Mouse (Mus musculus): ENCODE measurements around the gene Stard3. TPM values are rescaled to one million over a fixed set of nuclear protein-coding genes. Genes with fewer than 3 reads are reported as not detected.

The Stard3 gene
- polyA plus RNA-seq, 1 experiment: 76.5 TPM

GRCm38 (mm10) chr11:98329960-98330744, 28.0 kb upstream of the Stard3 start:
- WGBS: 45% methylated on average over 9 of the region's 9 CpGs
- Histone ChIP-seq H3K4me1 (ENCODE audit: control insufficient read depth, insufficient read depth, insufficient read length, low read length) (peaks cover 21% of the 10 kb centered on the region), H3K36me3 (ENCODE audit: control insufficient read depth, insufficient read depth, low read length) (no peaks in the 10 kb centered on the region), H3K27me3 (ENCODE audit: control insufficient read depth, insufficient read depth, low read length) (peaks cover 87% of the 10 kb centered on the region), H3K27ac (ENCODE audit: insufficient read depth, low read depth, low read length) (no peak overlapping the region), H3K4me3 (ENCODE audit: low read depth, low read length) (no peak overlapping the region)
- TF ChIP-seq CTCF (IDR thresholded peaks at IDR 0.05; ENCODE audit: extremely low read depth, insufficient read length, insufficient replicate concordance, low read depth, low read length) (no peak), POLR2A (IDR thresholded peaks at IDR 0.05; ENCODE audit: low read depth, low read length) (no peak)

GRCm38 (mm10) chr11:98330745-98331204, 27.4 kb upstream of the Stard3 start:
- TF ChIP-seq CTCF (IDR thresholded peaks at IDR 0.05; ENCODE audit: extremely low read depth, insufficient read length, insufficient replicate concordance, low read depth, low read length): no peak
- 64% methylated on average over 2 of the region's 2 CpGs for WGBS
- Histone ChIP-seq H3K36me3 (ENCODE audit: control insufficient read depth, insufficient read depth, low read length) (no peaks in the 10 kb centered on the region), H3K27me3 (ENCODE audit: control insufficient read depth, insufficient read depth, low read length) (peaks cover 83% of the 10 kb centered on the region), H3K4me1 (ENCODE audit: control insufficient read depth, insufficient read depth, insufficient read length, low read length) (peaks cover 21% of the 10 kb centered on the region), H3K27ac (ENCODE audit: insufficient read depth, low read depth, low read length) (no peak overlapping the region), H3K4me3 (ENCODE audit: low read depth, low read length) (no peak overlapping the region)

DNA sequence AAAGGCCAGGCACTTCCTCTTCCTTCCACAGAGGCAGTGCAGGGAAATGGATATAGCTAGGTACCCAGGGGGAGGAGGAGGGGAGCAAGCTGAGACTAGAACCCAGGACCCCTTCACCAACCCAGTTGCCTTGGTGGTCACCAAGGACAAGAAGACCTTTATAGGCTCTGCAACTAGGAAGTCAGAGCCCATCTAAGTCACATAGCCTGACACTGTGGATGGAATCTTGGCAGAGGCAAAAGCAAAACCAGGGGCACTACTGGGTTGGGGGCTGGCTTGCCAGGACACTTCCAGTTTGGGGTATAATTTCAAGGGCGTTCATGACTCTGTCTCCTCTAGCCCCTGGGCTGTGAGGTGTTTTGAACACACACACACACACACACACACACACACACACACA, 26.8 kb upstream of the Stard3 start:
- Histone ChIP-seq H3K4me3 (ENCODE audit: low read depth, low read length) (no peak overlapping the region), H3K27me3 (ENCODE audit: control insufficient read depth, insufficient read depth, low read length) (peaks cover 82% of the 10 kb centered on the region), H3K27ac (ENCODE audit: insufficient read depth, low read depth, low read length) (no peak overlapping the region), H3K36me3 (ENCODE audit: control insufficient read depth, insufficient read depth, low read length) (no peaks in the 10 kb centered on the region), H3K4me1 (ENCODE audit: control insufficient read depth, insufficient read depth, insufficient read length, low read length) (peaks cover 21% of the 10 kb centered on the region)
- 42% methylated on average over 1 of the region's 1 CpGs for WGBS
- TF ChIP-seq POLR2A (IDR thresholded peaks at IDR 0.05; ENCODE audit: low read depth, low read length): no peak
- no peak for TF ChIP-seq CTCF (IDR thresholded peaks at IDR 0.05; ENCODE audit: extremely low read depth, insufficient read length, insufficient replicate concordance, low read depth, low read length)

DNA sequence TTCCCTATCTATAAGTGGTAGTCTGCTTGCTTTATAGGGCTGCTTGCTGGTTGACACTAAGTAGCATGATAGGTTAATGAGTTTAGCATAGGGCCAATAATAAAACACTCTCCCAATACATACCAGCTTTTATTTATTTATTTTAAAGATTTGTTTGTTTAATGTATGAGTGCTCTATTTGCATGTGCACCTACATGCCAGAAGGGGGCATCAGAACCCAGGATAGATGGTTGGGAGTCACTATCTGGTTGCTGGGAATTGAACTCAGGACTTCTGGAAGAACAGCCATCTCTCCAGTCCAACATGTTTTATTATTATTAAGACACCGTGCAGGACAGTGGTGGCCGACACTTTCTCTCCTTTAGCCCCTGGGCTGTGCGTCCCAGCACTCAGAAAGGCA, 26.0 kb upstream of the Stard3 start:
- 80% methylated on average over 3 of the region's 3 CpGs for WGBS
- peaks cover 19% of the 10 kb centered on the region for H3K4me1 ChIP-seq (ENCODE audit: control insufficient read depth, insufficient read depth, insufficient read length, low read length)
- peaks cover 82% of the 10 kb centered on the region for H3K27me3 ChIP-seq (ENCODE audit: control insufficient read depth, insufficient read depth, low read length)
- no peak overlapping the region for H3K4me3 ChIP-seq (ENCODE audit: low read depth, low read length)
- no peak overlapping the region for H3K27ac ChIP-seq (ENCODE audit: insufficient read depth, low read depth, low read length)
- TF ChIP-seq POLR2A (IDR thresholded peaks at IDR 0.05; ENCODE audit: low read depth, low read length): no peak
- TF ChIP-seq CTCF (IDR thresholded peaks at IDR 0.05; ENCODE audit: extremely low read depth, insufficient read length, insufficient replicate concordance, low read depth, low read length): no peak
- H3K36me3 ChIP-seq (ENCODE audit: control insufficient read depth, insufficient read depth, low read length): no peaks in the 10 kb centered on the region

- peaks cover 82% of the 10 kb centered on the region for H3K27me3 ChIP-seq (ENCODE audit: control insufficient read depth, insufficient read depth, low read length)
- no peak overlapping the region for H3K4me3 ChIP-seq (ENCODE audit: low read depth, low read length)
- WGBS: 76% methylated on average over 4 of the region's 4 CpGs
- H3K36me3 ChIP-seq (ENCODE audit: control insufficient read depth, insufficient read depth, low read length): no peaks in the 10 kb centered on the region
- no peak for TF ChIP-seq CTCF (IDR thresholded peaks at IDR 0.05; ENCODE audit: extremely low read depth, insufficient read length, insufficient replicate concordance, low read depth, low read length)
- no peak for TF ChIP-seq POLR2A (IDR thresholded peaks at IDR 0.05; ENCODE audit: low read depth, low read length)
- no peak overlapping the region for H3K27ac ChIP-seq (ENCODE audit: insufficient read depth, low read depth, low read length)
- H3K4me1 ChIP-seq (ENCODE audit: control insufficient read depth, insufficient read depth, insufficient read length, low read length): peaks cover 12% of the 10 kb centered on the region
Measured at GRCm38 (mm10) chr11:98332841-98333240, 25.3 kb upstream of the Stard3 start.

DNA sequence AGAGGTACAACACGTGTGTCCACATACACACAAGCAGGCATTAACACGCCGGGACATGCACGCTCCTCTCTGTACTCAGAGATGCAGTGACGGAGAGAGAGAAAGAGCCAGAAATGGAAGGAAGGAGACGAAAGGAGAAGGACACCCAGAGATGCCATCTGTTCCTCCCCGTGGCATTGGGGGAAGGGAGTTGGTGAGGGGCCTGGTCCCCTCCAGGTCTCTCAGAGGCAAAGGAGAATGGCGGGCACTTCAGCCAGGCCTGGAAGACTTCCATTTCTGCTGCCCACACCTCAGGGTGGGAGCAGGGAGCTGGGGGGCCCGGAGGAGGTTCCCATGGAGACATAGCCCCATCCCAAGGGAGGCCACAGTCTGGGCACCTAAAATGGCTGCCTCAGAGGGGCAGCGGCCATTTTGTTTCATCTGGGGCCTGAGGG, 24.9 kb upstream of the Stard3 start:
- Histone ChIP-seq H3K27ac (ENCODE audit: insufficient read depth, low read depth, low read length) (no peak overlapping the region), H3K27me3 (ENCODE audit: control insufficient read depth, insufficient read depth, low read length) (peaks cover 82% of the 10 kb centered on the region), H3K4me3 (ENCODE audit: low read depth, low read length) (no peak overlapping the region), H3K36me3 (ENCODE audit: control insufficient read depth, insufficient read depth, low read length) (no peaks in the 10 kb centered on the region), H3K4me1 (ENCODE audit: control insufficient read depth, insufficient read depth, insufficient read length, low read length) (peaks cover 9% of the 10 kb centered on the region)
- TF ChIP-seq POLR2A (IDR thresholded peaks at IDR 0.05; ENCODE audit: low read depth, low read length) (no peak), CTCF (IDR thresholded peaks at IDR 0.05; ENCODE audit: extremely low read depth, insufficient read length, insufficient replicate concordance, low read depth, low read length) (no peak)
- 77% methylated on average over 10 of the region's 10 CpGs for WGBS

- H3K27me3 ChIP-seq (ENCODE audit: control insufficient read depth, insufficient read depth, low read length): peaks cover 77% of the 10 kb centered on the region
- H3K27ac ChIP-seq (ENCODE audit: insufficient read depth, low read depth, low read length): no peak overlapping the region
- no peak overlapping the region for H3K4me3 ChIP-seq (ENCODE audit: low read depth, low read length)
- no peak for TF ChIP-seq POLR2A (IDR thresholded peaks at IDR 0.05; ENCODE audit: low read depth, low read length)
- no peak for TF ChIP-seq CTCF (IDR thresholded peaks at IDR 0.05; ENCODE audit: extremely low read depth, insufficient read length, insufficient replicate concordance, low read depth, low read length)
- H3K4me1 ChIP-seq (ENCODE audit: control insufficient read depth, insufficient read depth, insufficient read length, low read length): peaks cover 9% of the 10 kb centered on the region
- H3K36me3 ChIP-seq (ENCODE audit: control insufficient read depth, insufficient read depth, low read length): no peaks in the 10 kb centered on the region
- 4% methylated on average over 41 of the region's 41 CpGs for WGBS
Measured at GRCm38 (mm10) chr11:98333981-98334741, 24.0 kb upstream of the Stard3 start.
